Mouse (Mus musculus): Measurements from ENCODE around the gene Kcnab2.

The Kcnab2 gene

DNA sequence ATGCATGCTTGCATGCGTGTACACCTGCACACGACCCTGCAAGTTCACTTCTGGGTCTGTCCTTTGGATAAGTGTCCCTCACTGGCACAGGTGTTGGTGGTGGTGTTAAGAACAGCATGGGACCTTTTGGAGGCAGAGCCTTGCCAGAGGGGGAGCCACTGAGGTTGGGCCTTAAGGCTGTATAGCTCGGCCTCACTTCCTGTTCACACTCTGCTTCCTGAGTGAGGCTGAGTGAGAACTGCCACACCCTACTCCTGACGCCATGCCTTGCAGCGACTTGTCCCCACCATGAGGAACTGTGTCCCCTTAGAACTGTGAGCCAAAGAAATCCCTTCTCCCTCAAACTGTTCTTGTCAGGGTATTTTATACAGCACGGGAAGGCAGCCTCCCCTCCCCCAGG lies 26.3 kb downstream of the Kcnab2 start:
- DNase-seq: no peak

DNA sequence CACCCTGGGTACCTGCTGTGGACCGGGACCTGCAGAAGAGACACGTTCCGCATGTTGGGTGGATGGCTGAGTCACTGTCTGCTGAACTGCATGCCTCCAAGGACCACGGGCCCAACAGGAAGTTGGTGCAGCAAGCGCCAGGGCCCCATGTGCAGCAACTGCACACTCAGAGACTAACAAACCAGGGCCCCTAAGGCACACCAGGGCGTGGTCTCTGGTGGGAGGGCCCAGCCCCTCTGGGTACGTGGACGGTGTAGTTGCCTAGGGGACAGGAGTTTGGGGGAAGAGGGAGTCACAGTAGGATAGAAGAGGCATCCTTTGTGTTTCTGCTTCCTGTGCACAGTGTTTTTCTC lies 29.0 kb downstream of the Kcnab2 start:
- no peak for DNase-seq

DNA sequence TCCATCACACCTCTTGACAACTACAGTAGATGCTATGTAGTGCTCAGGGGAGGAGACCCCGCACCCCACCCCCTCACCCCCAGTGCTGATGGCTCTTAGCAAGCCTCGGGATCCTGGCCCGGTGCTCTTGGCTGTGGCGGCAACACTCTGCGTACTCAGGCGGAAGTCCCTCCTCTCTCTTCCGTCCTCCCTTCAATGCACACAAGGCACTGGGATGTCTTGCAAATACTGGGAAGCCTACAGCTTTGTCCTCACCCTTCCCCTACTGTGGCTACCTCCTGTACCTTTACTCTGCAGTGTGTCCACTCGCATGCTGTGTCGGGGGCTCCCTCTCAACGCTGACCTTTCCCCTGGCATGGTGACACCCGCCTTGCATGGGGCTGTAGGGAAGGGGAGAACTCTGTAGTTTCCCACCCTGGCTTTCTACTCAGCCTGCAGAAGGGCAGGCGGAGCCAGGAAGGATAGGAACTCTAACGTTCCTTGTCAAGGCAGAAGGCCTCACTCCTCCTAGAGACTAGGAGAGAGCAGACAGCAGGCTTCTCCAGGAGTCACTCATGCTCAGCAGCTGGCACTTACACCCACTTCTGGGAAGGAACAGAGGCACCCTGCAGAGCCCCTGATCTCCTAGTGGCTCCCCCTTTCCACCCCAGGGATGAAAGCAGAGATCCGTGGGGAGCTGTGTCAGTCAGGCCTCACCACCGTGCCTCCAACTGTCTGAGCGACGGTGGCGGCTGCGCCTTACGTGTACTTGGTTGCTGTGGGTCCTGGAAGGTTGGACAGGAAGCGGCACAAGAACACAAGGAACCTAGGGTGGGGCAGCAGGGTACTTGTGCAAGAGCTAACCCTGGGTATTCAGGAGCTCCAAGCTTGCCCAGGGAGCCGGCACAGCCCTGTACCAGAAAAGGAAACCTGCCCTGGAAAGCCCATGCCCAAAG lies 29.7 kb downstream of the Kcnab2 start:
- no peak for DNase-seq

- no peak for DNase-seq
These were observed 31.5 kb downstream of the Kcnab2 start for GRCm38 (mm10) chr4:152446178-152446577.

- DNase-seq: peak in 1 of 2 experiments; percentile 31
These were observed 36.1 kb downstream of the Kcnab2 start for GRCm38 (mm10) chr4:152441536-152441935.

- peak; percentile 39 to 59 for DNase-seq
These were observed 36.8 kb downstream of the Kcnab2 start for GRCm38 (mm10) chr4:152440882-152441281.

- DNase-seq: peak; percentile 91 to 94
These were observed 42.4 kb downstream of the Kcnab2 start for GRCm38 (mm10) chr4:152435255-152435654.

GRCm38 (mm10) chr4:152434836-152435235 lies 42.8 kb downstream of the Kcnab2 start:
- peak; percentile 96 to 97 for DNase-seq

- peak; percentile 55 to 74 for DNase-seq
These were observed 45.4 kb downstream of the Kcnab2 start for GRCm38 (mm10) chr4:152432308-152432707.

GRCm38 (mm10) chr4:152428259-152428658 lies 49.4 kb downstream of the Kcnab2 start:
- no peak for DNase-seq

GRCm38 (mm10) chr4:152424922-152425321 lies 52.7 kb downstream of the Kcnab2 start:
- DNase-seq: peak in 1 of 2 experiments; percentile 34

DNA sequence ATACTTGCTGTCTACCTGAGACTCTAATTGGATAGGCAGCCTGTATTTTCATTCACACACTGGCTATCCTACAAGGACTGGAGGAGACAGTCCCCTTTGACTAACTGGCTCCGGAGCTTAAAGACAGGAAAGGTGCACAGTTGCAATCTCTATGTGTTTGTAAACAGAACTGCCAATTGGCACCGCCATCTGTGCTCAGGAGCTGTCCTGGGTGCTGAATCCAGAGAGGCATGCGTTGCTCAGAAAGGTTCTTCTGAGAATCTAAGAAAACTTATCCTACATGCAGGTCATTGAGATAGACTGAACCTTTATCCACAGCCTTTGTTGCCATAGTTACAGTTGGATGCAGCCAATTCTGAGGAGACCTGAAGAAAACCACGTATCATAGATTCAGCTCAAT lies 53.3 kb downstream of the Kcnab2 start:
- no peak for DNase-seq

GRCm38 (mm10) chr4:152423576-152423975 lies 54.1 kb downstream of the Kcnab2 start:
- no peak for DNase-seq

- DNase-seq: no peak
These were observed 59.2 kb downstream of the Kcnab2 start for GRCm38 (mm10) chr4:152418229-152419060.

- no peak for DNase-seq
These were observed 65.1 kb downstream of the Kcnab2 start for GRCm38 (mm10) chr4:152412524-152413080.

DNA sequence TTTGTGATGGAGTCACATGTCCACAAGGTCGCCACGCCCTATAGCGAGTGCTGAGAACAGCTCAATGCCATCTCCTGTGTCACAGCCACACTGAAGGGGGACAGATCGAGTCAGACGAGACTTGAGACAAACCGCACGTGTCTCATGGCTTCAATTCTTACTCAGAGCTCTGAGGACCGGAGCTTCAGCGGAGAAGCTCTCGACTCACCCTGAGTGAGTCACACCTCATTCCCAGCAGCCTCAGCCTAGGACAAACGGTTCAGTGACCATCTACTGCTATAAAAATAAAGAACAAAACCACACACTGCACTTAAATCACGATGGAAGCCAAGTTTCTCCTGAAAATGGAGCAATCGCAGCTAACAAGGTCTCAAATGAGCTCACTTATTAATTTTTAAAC lies 66.7 kb downstream of the Kcnab2 start:
- no peak for DNase-seq

DNA sequence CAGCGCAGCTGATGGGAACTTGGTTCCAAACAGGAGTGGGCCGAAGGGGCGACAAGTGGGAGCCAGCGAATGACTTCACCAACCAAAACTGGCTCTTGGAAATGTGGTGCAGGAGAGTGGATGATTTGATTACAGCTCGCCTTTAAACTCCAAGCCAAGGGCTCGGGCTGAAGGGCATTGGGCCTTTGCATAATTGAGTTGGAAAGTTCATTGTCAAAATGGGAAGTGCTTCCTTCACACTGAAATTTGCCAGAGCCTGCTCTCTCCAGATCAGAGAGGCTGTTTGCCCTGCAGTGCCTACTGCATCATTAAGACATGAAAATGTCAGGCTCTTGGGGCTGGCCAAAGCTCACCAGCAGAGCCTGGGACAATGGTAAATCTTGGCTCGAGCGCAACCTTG lies 71.1 kb downstream of the Kcnab2 start:
- DNase-seq: peak in 1 of 2 experiments; percentile 35

DNA sequence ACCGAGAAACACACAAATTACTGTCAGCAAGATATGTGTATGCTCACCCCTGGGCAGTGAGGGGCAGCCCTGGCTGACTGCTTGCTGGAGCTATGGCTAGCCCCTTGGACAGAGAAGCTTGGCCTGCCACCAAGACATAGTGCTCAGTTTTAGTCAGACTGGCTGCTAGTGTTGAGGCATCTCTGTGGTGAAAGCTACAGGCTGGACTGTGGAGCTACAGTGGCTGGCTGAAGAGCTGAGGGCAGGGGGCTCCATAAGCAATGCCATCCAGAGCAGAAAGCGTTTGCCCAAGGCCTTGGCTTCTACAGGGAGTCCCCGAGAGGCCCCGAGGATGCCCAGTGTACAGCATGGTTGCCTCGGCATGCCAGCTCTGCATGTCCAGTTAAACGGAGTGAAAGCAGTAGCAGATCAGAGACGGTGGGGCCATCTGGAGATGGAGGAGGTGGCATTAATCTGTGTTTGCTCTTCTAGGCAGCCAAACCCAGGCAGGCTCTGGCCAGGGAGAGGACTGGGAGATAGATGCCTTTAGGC lies 71.9 kb downstream of the Kcnab2 start:
- peak; percentile 53 to 63 for DNase-seq

DNA sequence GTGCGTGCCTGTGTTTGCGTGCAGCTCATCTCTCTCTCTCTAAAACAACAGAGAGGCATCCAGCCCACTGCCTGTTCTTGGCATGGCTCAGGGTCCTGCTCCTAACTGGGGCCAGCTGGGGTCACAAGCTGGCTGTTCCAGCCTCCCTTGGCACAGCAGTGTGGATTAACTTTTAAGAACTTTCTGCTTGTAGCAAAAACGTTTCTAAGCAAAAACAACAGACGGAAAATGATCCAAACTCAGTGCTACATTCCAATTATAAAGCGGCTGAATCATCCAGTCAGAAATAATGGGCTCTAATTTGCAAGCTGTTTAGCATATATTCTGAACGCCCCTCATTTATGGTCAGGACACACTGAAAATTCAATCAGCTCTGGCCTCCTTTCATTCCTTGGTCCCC lies 72.5 kb downstream of the Kcnab2 start:
- no peak for DNase-seq

GRCm38 (mm10) chr4:152398926-152399325 lies 78.7 kb downstream of the Kcnab2 start:
- DNase-seq: peak; percentile 74 to 85

DNA sequence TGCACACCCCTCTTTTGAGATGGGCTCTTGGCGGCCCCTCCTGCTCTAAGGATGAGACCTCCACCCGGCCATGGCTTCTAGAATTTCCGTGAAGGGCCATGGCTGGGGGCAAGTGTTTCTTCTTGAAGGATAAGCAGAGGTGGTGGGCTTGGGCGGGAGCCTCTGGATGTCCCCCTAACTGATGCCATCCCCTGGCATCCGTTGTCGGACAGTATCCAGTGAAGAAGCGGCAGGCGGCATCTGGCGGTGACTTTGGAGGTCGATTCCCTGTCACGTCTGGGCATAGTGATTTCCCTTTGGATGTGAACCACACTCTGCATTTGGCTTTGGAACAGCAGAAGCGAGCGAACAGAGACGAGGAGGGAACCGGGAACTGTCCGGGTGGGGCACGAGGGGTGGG lies 85.0 kb downstream of the Kcnab2 start:
- DNase-seq: no peak

DNA sequence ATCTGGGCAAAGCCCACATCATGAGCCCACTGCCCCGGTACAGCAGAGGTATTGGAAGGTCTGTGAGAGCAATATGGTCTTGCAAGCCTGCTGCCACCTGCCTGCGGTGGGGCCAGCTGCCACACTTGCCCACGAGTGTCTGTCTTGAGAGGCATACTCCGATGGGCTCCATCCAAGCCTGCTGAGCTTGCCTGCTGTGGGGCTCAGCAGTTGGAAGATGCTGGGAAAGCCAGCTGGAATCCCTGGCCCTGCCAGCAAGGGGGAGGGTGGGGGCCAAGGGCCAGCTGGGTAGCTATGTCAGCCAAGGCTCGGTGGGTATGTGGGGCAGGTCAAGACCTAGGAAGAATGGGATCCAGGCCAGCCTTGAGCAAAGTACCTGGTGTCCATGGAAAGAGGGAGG lies 85.5 kb downstream of the Kcnab2 start:
- DNase-seq: peak; percentile 61 to 74

- DNase-seq: peak in 1 of 2 experiments; percentile 50
These were observed 92.0 kb downstream of the Kcnab2 start for GRCm38 (mm10) chr4:152385644-152386043.

Measured in cerebellum, postnatal 25 days (tissue).